Mouse (Mus musculus): Measurements from ENCODE around the gene H2-Q2.
"Not testable (repeated sequence)": the region's sequence is repeated elsewhere in the genome, so short reads cannot be mapped to it uniquely, and the experiment has no call there.

- TF ChIP-seq EP300, CTCF (IDR thresholded peaks at IDR 0.05; ENCODE audit: low read depth): not testable (repeated sequence)
Observed at GRCm38 (mm10) chr17:35326000-35326399, 16.0 kb upstream of the H2-Q2 start.

Data from heart, postnatal 0 days (tissue).